Mouse (Mus musculus) lung, postnatal 0 days (tissue): Measurements from ENCODE around the gene Casd1.

ENCODE experiments used
- CTCF ChIP-seq: IDR thresholded peaks from 2 replicates; pipeline ENCODE4 v1.5.1; 2016; ENCODE audit warnings: antibody characterized with exemption, mild to moderate bottlenecking
- EP300 ChIP-seq: IDR thresholded peaks from 2 replicates; pipeline ENCODE4 v1.6.1; 2016; ENCODE audit warnings: antibody characterized with exemption, mild to moderate bottlenecking, control low read depth

DNA sequence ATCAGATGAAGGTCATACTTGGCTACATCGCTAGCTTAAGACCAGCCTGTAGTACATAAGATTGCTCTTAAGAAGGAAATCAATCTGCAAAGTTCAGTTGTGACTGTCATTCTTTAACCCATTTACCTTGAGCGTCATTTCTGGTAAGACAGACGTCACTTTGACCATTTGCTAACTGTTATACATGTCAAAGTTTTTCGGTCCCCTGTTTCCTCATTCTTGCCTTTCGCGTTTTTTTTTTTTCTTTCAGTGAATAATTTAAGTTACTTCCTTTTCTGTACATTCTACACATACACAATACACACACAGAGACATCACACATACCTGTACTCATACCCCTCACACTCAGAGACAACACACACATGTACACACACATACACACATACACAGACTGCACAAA is 64.5 kb downstream of the Casd1 start:
- TF ChIP-seq CTCF: no peak
- TF ChIP-seq EP300: no peak
